Mouse (Mus musculus) E14TG2a.4 (cell line): ENCODE measurements at regions not wholly inside any gene's neighbourhood (a gene's known extent, or its start where the extent isn't known, plus 50 kb on each side); places are given as distances from the start of the nearest gene placed in this dataset.

ENCODE experiments used
- H3K27me3 ChIP-seq: 2 replicates; pipeline ENCODE4 v1.6.1; 2014; ENCODE audit warnings: low read length, control low read depth; ENCODE audit not compliant: insufficient read depth
- H3K36me3 ChIP-seq: 2 replicates; pipeline ENCODE4 v1.6.1; 2014; ENCODE audit warnings: low read length, control low read depth; ENCODE audit not compliant: insufficient read depth
- H3K4me1 ChIP-seq: replicated peaks from 2 replicates; pipeline ENCODE4 v1.6.1; 2014; ENCODE audit warnings: low read depth, low read length, control low read depth
- H3K4me3 ChIP-seq: replicated peaks from 2 replicates; pipeline ENCODE4 v1.5.1; 2014; ENCODE audit warnings: mild to moderate bottlenecking, low read length
- H3K9me3 ChIP-seq: 2 replicates; pipeline ENCODE4 v1.6.1; 2014; ENCODE audit warnings: low read length, control low read depth
- CTCF ChIP-seq: conservative IDR thresholded peaks from 2 replicates; pipeline ENCODE4 v1.5.1; 2014; ENCODE audit warnings: low read length
- NANOG ChIP-seq: IDR thresholded peaks from 2 replicates; pipeline ENCODE4 v1.6.1; 2014; ENCODE audit warnings: borderline replicate concordance, low read length, mixed read lengths
- POU5F1 ChIP-seq: IDR thresholded peaks from 2 replicates; pipeline ENCODE4 v1.6.1; 2014; ENCODE audit warnings: low read length, borderline replicate concordance

DNA sequence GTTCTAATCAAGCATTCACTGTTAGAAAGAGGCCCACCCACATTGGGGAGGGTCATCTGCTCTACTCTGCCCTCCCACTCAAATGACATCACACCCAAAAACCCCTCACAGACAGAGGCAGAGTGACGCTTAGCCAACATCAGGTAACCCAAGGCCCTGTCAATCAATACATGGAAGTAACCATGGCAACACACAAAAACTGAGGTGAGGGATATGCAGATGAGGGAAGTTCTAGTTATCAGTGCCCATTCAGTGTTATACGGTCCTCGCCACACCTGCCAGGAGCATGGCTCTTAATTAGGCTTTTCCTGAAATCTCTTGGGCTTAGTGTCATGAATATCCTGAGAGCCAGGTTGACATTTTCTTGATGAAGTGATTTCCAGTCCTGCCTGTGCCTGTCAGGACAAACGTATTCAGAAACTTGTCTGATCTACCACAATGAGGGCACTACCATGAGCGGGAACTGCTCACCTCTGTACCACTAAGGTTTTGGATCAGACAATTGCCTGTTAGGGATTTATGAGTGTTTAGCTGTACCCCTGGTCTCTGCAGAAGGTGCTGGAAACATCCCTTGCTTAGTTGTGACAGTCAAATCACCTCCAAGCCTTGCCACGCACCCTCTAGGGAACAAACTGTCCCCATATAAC, 210.4 kb upstream of the Cdh4 start:
- no peaks in the 10 kb centered on the region for H3K4me1 ChIP-seq
- H3K4me3 ChIP-seq: no peak overlapping the region
- TF ChIP-seq CTCF: no peak
- no peak for TF ChIP-seq POU5F1
- TF ChIP-seq NANOG: no peak
- no peaks in the 10 kb centered on the region for H3K27me3 ChIP-seq
- no peaks in the 10 kb centered on the region for H3K36me3 ChIP-seq
- no peaks in the 10 kb centered on the region for H3K9me3 ChIP-seq

DNA sequence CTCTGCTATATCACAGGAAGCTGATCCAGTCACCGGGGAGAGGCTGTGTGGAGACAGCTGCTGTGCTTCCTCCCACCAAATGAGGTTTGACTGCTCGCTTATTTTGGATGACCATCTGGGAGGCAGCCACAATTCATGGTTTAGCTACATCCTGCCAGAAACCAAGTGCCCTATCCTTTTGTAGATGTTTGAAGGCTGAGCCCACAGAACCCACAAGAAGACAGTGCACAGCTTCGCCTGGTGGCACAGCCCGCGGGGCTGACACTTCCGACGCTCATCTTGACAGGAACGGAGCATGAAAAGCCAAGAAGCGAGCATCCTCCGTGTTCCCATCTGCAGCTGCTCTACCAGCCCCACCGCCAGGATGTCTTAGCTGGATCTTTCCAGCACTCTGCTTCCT, 204.1 kb upstream of the Cdh4 start:
- Histone ChIP-seq H3K4me3 (no peak overlapping the region), H3K9me3 (peaks cover 4% of the 10 kb centered on the region; the same call in 1 of the 2 replicates), H3K27me3 (no peaks in the 10 kb centered on the region; the same call in 1 of the 2 replicates), H3K36me3 (no peaks in the 10 kb centered on the region), H3K4me1 (no peaks in the 10 kb centered on the region)
- TF ChIP-seq CTCF: no peak
- no peak for TF ChIP-seq NANOG
- TF ChIP-seq POU5F1: no peak

DNA sequence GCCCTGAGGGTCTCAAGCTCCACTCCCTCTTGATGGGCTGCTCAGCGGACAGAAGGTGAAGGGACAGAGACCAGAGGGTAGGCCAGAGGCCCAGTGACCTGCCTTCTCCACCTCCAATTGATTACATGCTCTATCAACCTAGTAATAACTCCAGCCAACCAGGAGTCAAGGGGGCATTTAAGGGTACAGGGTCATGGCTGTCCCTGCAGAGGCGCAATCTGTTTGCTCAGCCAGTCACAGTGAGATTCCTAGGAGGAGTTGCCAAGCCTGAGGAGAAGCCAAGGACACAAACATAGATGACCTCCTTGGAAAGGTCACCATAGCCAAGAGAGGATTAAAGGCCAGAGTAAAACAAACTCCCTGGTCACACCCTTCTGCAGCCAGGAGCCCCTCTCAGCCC, 181.3 kb upstream of the Cdh4 start:
- Histone ChIP-seq H3K4me1 (peaks cover 19% of the 10 kb centered on the region), H3K4me3 (no peak overlapping the region), H3K36me3 (no peaks in the 10 kb centered on the region), H3K27me3 (peaks cover 9% of the 10 kb centered on the region; the same call in 1 of the 2 replicates), H3K9me3 (no peaks in the 10 kb centered on the region)
- no peak for TF ChIP-seq CTCF
- TF ChIP-seq POU5F1: no peak
- TF ChIP-seq NANOG: no peak

DNA sequence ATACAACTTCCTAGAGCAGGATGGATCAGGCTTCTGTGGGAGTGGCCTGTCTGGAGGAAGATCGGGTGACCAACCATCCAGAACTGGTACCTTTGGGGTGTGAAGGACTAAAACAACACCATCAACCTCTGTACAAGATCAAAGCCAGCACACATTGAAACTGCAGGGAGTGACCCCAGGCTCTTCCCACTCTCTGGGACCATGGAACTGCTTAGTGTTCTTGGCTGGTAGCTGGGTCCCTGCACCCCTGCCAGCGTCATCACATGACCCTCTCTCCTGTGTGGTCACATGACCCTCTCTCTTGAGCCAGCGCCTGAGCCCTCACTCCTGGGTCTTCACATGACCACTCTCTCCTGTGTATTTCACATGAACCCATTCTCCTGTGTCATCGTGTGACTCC, 178.3 kb upstream of the Cdh4 start:
- TF ChIP-seq NANOG (no peak), CTCF (no peak), POU5F1 (no peak)
- no peak overlapping the region for H3K4me3 ChIP-seq
- H3K27me3 ChIP-seq: peaks cover 9% of the 10 kb centered on the region; the same call in 1 of the 2 replicates
- peaks cover 19% of the 10 kb centered on the region for H3K4me1 ChIP-seq
- H3K9me3 ChIP-seq: peaks cover 5% of the 10 kb centered on the region
- no peaks in the 10 kb centered on the region for H3K36me3 ChIP-seq

DNA sequence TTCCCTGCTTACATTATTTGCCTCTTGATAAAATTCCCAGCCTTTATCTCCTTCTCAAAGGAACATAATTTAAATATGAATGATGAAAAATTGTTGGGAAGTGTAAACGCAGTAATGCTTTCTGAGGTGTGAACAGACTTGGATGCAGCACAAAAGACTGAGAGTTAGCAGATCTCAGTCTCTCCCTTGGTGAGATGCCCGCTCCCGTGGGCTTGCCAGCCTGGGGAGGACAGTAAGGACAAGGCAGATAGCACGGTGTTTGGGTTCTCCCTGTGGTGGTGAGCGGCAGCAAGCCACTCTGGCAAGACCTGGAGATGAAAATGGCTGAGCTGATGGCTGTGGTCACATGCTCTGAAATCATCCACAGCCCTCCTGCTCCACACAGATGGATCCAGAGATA, 176.8 kb upstream of the Cdh4 start:
- H3K9me3 ChIP-seq: peaks cover 5% of the 10 kb centered on the region
- peaks cover 19% of the 10 kb centered on the region for H3K4me1 ChIP-seq
- H3K27me3 ChIP-seq: peaks cover 9% of the 10 kb centered on the region; the same call in 1 of the 2 replicates
- H3K4me3 ChIP-seq: no peak overlapping the region
- TF ChIP-seq CTCF (no peak), NANOG (no peak), POU5F1 (no peak)
- H3K36me3 ChIP-seq: no peaks in the 10 kb centered on the region

DNA sequence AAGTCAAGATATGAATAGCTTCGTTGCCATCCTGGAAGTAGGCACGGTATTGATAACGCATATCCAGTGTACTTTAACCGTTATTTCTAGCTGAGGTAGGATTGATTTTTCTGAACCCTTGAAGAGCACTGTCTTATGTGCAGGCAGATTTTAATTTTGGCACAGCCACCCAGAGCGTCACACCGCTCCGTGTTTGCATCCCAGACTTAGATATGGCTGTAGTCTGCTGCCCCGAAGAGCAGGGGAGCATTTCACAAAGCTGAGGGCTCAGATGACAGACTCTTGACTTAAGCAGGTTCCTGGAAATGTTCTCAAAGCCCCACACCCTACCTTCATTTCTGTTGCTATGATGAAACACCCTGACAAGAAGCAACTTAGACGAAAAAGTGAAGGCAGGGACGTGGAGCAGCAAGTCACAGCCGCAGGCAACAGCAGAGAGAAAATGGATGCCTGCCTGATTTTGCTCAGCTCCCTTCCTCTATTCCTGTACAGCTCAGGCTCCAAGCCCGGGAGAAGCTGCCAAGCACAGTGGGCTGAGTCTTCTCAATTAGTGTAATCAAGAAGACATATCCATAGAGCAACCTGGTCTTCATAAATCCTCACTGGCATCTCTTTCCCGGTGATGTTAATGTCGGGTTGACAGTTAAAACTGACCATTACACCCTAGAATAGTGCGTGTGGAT, 164.9 kb upstream of the Cdh4 start:
- H3K27me3 ChIP-seq: 0 out of 2 replicates have a peak, but pooled peaks cover 2% of the 10 kb centered on the region
- H3K4me3 ChIP-seq: no peak overlapping the region
- TF ChIP-seq NANOG (no peak), CTCF (no peak), POU5F1 (no peak)
- no peaks in the 10 kb centered on the region for H3K9me3 ChIP-seq
- H3K36me3 ChIP-seq: no peaks in the 10 kb centered on the region
- H3K4me1 ChIP-seq: no peaks in the 10 kb centered on the region

DNA sequence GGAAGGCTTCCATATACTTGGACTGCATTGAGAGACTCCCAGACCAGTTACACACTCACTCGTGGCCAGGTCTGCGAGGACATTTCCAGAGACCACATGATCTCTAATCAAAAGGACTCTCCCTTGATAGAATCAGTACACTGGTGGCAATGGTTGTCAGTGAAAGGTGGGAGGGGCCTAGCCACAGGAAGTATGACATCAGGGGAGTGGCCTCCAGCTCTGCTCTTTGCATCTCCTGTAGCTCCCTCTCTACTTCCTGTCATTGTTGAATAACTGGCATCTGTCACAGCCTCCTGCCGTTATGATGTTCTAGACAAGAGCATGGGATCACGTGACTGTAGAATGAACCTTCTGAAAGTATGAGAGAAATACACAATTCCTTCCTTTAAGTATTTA, 164.3 kb upstream of the Cdh4 start:
- Histone ChIP-seq H3K4me3 (no peak overlapping the region), H3K36me3 (no peaks in the 10 kb centered on the region), H3K9me3 (no peaks in the 10 kb centered on the region), H3K4me1 (no peaks in the 10 kb centered on the region), H3K27me3 (0 out of 2 replicates have a peak, but pooled peaks cover 2% of the 10 kb centered on the region)
- TF ChIP-seq POU5F1 (no peak), CTCF (no peak), NANOG (no peak)

DNA sequence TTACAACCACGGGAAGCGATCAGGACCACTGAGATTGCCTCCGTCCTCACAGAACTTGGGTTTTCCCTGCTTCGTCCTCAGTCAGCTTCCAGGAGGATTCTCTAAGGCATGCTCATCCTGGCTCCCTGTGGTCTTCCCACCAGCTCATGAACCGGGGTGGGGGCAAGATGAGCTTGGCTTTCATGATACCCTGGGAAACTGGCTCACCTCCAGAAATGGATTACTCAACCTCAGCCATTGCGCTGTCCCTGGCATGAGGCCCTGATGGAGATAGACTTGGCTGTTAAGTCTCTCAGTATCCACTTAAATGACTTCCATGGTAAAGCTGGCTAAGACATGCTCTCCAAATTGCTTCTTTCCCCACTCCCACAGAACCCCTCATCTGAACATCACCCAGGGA, 160.0 kb upstream of the Cdh4 start:
- no peaks in the 10 kb centered on the region for H3K9me3 ChIP-seq

More for the DNA sequence above, 160.0 kb upstream of the Cdh4 start:
- TF ChIP-seq NANOG (no peak), POU5F1 (no peak), CTCF (no peak)
- no peaks in the 10 kb centered on the region for H3K4me1 ChIP-seq
- H3K4me3 ChIP-seq: no peak overlapping the region
- no peaks in the 10 kb centered on the region for H3K36me3 ChIP-seq
- 0 out of 2 replicates have a peak, but pooled peaks cover 2% of the 10 kb centered on the region for H3K27me3 ChIP-seq
